Mouse (Mus musculus) small intestine, adult 2 months (tissue): ENCODE data around the gene Dock8.

Experiments
- CTCF ChIP-seq: fragments of 200-500 bp; IDR thresholded peaks from 2 replicates; pipeline ENCODE4 v1.5.1; 2012; ENCODE audit warnings: low read depth, mild to moderate bottlenecking, control low read depth, inconsistent platforms, low read length, moderate library complexity, mixed read lengths; ENCODE audit not compliant: insufficient replicate concordance, insufficient read length; ENCODE audit errors: extremely low read depth
- POLR2A ChIP-seq: fragments of 200-500 bp; IDR thresholded peaks from 2 replicates; pipeline ENCODE4 v1.6.1; 2012; ENCODE audit warnings: low read depth, mild to moderate bottlenecking, control low read depth, inconsistent platforms, low read length, moderate library complexity

DNA sequence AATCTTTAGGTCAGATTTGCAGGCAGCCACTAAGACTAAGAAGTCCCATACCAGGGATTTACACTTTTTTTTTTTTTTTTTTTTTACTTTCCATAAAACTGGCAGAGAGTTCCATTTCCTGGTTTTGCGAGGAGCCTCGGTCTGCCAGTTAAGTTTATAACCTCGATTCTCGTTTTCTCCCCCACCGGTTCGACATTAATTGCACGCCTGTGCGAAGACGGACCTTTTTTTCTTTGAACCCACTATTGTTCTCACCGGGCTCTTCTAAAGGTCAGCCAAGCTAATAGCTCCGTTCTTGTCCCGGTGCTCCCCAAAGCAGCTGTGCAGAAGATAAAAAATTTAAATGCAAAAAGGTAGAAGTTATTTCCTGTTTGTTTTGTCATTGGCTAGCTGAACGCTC lies 249.9 kb downstream of the Dock8 start:
- no peak for TF ChIP-seq CTCF
- TF ChIP-seq POLR2A = no peak
